ENCODE assay signal across 26 mouse cellular contexts in the genomic region with DNA sequence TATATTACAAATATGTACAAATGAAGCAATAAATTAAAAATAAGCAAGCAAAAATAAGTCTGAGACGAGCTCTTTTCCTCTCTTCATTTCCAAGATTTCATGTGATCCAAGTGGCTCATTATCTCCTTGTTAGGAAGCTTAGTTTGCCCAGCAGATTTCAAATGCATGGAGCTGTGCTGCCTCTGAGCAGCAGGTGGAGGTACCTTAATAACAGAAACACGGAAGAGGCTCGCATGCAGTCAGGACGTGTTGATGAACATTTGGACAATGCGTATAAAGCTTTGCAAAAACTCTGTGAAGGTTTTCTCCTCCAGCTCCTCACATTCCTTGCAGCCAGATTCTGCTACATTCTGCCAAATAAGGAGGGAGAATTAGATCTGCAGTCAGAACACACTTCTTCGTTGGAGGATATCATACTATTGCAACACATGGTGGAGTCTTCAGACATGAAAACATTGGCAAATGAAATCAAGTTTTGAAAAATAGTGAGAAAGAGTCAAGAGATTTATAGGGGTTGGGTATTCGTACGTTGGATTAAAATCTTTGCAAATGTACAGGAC.
"Had no signal": no experiment of that assay in that cellular context is flagged by ENCODE, and none has a peak within 500 bp of the region (broad histone marks: within the 10 kb centered on the region; RNA-seq: fewer than 3 reads in every experiment).

No protein-coding gene starts in this region.

- ATAC-seq: intestine, embryonic 16.5 days; liver, embryonic 12.5 days had no signal

- H3K4me2 ChIP-seq: heart, embryonic 11.5 days; heart, embryonic 13.5 days; heart, embryonic 15.5 days; hindbrain, embryonic 13.5 days; hindbrain, embryonic 15.5 days; kidney, embryonic 15.5 days; limb, embryonic 13.5 days; limb, embryonic 15.5 days; liver, embryonic 12.5 days had no signal

- H3K9me3 ChIP-seq: heart, embryonic 13.5 days; heart, embryonic 15.5 days; hindbrain, embryonic 13.5 days; hindbrain, embryonic 15.5 days; kidney, embryonic 15.5 days; limb, embryonic 15.5 days; liver, embryonic 12.5 days had no signal

- H3K36me3 ChIP-seq: hindbrain, embryonic 13.5 days; hindbrain, embryonic 15.5 days; kidney, embryonic 15.5 days; limb, embryonic 13.5 days; limb, embryonic 15.5 days; liver, embryonic 12.5 days had no signal

- H3K9ac ChIP-seq: heart, embryonic 13.5 days; heart, embryonic 15.5 days; hindbrain, embryonic 13.5 days; hindbrain, embryonic 15.5 days; kidney, embryonic 15.5 days; limb, embryonic 13.5 days; limb, embryonic 15.5 days; liver, embryonic 12.5 days; liver, embryonic 14.5 days had no signal

- H3K27me3 ChIP-seq: heart, embryonic 13.5 days; heart, embryonic 15.5 days; hindbrain, embryonic 13.5 days; hindbrain, embryonic 15.5 days; kidney, embryonic 15.5 days; limb, embryonic 13.5 days; limb, embryonic 15.5 days; liver, embryonic 12.5 days had no signal

- DNase-seq: gastrocnemius, postnatal 14 days; gastrocnemius, postnatal 36 days; heart, adult 11 months; heart, adult 2 months; heart, postnatal 14 days; heart, postnatal 36 days; kidney, adult 11 months; kidney, adult 2 months; kidney, adult 9 months; kidney, postnatal 14 days; kidney, postnatal 36 days; layer of hippocampus, adult 9-11 months; layer of hippocampus, postnatal 36 days; left cerebral cortex, postnatal 4 days had no signal

- H3K4me3 ChIP-seq: heart, adult 2 months; heart, embryonic 13.5 days; heart, embryonic 15.5 days; hindbrain, embryonic 13.5 days; hindbrain, embryonic 15.5 days; kidney, embryonic 15.5 days; limb, embryonic 13.5 days; limb, embryonic 15.5 days; liver, embryonic 12.5 days had no signal

- H3K27ac ChIP-seq: heart, adult 2 months; heart, embryonic 13.5 days; heart, embryonic 15.5 days; hindbrain, embryonic 13.5 days; hindbrain, embryonic 15.5 days; kidney, embryonic 15.5 days; kidney, postnatal 0 days; limb, embryonic 13.5 days; limb, embryonic 15.5 days; liver, embryonic 12.5 days; liver, embryonic 14.5 days had no signal

- H3K4me1 ChIP-seq: heart, embryonic 13.5 days; heart, embryonic 15.5 days; hindbrain, embryonic 13.5 days; hindbrain, embryonic 15.5 days; kidney, embryonic 15.5 days; limb, embryonic 13.5 days; limb, embryonic 15.5 days; liver, embryonic 12.5 days had no signal
